Mouse (Mus musculus) embryonic facial prominence, embryonic 15.5 days (tissue): ENCODE data around the gene Pglyrp1. TPM values are rescaled to one million over a fixed set of nuclear protein-coding genes. Genes with fewer than 3 reads are reported as not detected.
A peak's percentile ranks its signal among the peaks of the same experiment; 100 is the strongest.

Source experiments
- ATAC-seq: fragments of 200-750 bp; cut with Nextera tagmentation; 2 replicates; pipeline ENCODE4 v1.8.0; 2017; ENCODE audit warnings: low read depth, moderate TSS enrichment; ENCODE audit not compliant: insufficient number of reproducible peaks, low FRiP score, low TSS enrichment
- H3K27ac ChIP-seq: fragments of 300-500 bp; sonication (generic); replicated peaks from 2 replicates; pipeline ENCODE4 v1.5.1; 2015; ENCODE audit warnings: mild to moderate bottlenecking, inconsistent platforms
- H3K27me3 ChIP-seq: fragments of 300-500 bp; sonication (generic); 2 replicates; pipeline ENCODE4 v1.6.1; 2015; ENCODE audit warnings: inconsistent platforms
- H3K36me3 ChIP-seq: fragments of 300-500 bp; sonication (generic); 2 replicates; pipeline ENCODE4 v1.6.1; 2015; ENCODE audit warnings: mild to moderate bottlenecking, inconsistent platforms
- H3K4me1 ChIP-seq: fragments of 300-500 bp; sonication (generic); 2 replicates; pipeline ENCODE4 v1.6.1; 2015; ENCODE audit warnings: inconsistent platforms
- H3K4me2 ChIP-seq: fragments of 300-500 bp; sonication (generic); replicated peaks from 2 replicates; pipeline ENCODE4 v1.6.1; 2015; ENCODE audit warnings: mild to moderate bottlenecking, inconsistent platforms
- H3K4me3 ChIP-seq: fragments of 300-500 bp; sonication (generic); replicated peaks from 2 replicates; pipeline ENCODE4 v1.5.1; 2015; ENCODE audit warnings: mild to moderate bottlenecking, inconsistent platforms
- H3K9ac ChIP-seq: fragments of 300-500 bp; sonication (generic); 2 replicates; pipeline ENCODE4 v1.6.1; 2015; ENCODE audit warnings: inconsistent platforms
- H3K9me3 ChIP-seq: fragments of 300-500 bp; sonication (generic); replicated peaks from 2 replicates; pipeline ENCODE4 v1.6.1; 2016; ENCODE audit warnings: inconsistent platforms
- WGBS: fragments of 180-500 bp; shearing (Covaris S2); methylation state at CpG from one replicate; pipeline ENCODE4 v1.1.7; 2015; 5-methylcytosine and 5-hydroxymethylcytosine counted together
- polyA plus RNA-seq: library from polyadenylated mRNA; unstranded; fragments of >200 nt; fragmentation: Nextera tagmentation; extraction: Ambion mirVana; gene quantifications from 2 replicates; pipeline ENCODE4 v1.2.1, GENCODE M21; 2015

Pglyrp1 gene
- polyA plus RNA-seq, 1 experiment from 2014 or later, result 16.3 TPM

DNA sequence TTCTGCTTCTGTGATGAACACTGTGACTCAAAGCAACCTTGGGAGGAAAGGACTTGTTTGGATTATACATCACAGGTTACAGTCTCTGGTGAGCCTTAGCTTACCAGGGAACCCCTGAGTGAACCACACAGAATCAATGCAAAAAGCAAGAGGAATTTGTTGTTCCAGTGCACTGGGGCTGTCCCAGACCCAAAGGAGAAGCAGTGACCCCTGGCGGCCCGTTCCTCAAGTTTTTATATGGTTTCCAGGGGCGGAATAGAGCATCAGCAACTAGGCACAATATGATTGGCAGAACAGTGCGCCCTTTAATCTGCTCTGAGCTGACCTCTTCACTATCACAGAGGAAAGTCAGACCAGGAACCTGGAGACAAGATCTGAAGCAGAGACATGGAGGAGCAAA is 45.1 kb downstream of the Pglyrp1 start:
- Histone ChIP-seq H3K4me2 (no peak overlapping the region), H3K27me3 (no peaks in the 10 kb centered on the region; the same call in 1 of the 2 replicates), H3K4me3 (no peak overlapping the region), H3K27ac (no peak overlapping the region), H3K36me3 (no peaks in the 10 kb centered on the region), H3K4me1 (peaks cover 4% of the 10 kb centered on the region; the same call in 1 of the 2 replicates), H3K9me3 (no peaks in the 10 kb centered on the region), H3K9ac (no peak overlapping the region)
- ATAC-seq, result no peak
- WGBS, result 71% methylated on average over 4 of the region's 4 CpGs

DNA sequence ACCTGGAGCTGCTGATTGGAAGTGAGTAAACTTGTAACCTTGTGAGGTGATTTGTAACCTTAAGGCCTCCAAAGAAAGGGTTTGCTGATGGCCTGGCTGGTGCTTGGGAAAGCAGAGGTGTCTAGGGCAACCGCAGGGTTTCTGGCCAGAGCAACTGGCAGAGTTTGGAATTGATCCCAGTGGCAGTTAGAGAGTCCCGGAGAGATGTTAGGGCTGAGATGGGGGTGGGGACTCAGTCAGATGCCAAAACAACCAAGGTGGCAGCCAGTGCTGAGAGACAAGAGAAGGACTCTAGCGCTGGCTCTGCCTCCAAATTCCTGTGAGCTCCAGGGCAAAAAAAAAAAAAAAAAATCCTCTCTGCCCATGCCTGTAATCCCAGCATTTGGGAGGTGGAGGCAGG is 46.8 kb downstream of the Pglyrp1 start:
- no peaks in the 10 kb centered on the region for H3K9me3 ChIP-seq
- no peak for ATAC-seq
- no peak overlapping the region for H3K4me3 ChIP-seq
- H3K27ac ChIP-seq, result no peak overlapping the region
- no peak overlapping the region for H3K4me2 ChIP-seq
- H3K27me3 ChIP-seq, result peaks cover 5% of the 10 kb centered on the region
- H3K36me3 ChIP-seq, result no peaks in the 10 kb centered on the region
- H3K4me1 ChIP-seq, result peaks cover 4% of the 10 kb centered on the region; the same call in 1 of the 2 replicates
- H3K9ac ChIP-seq, result no peak overlapping the region
- 57% methylated on average over 3 of the region's 3 CpGs for WGBS

DNA sequence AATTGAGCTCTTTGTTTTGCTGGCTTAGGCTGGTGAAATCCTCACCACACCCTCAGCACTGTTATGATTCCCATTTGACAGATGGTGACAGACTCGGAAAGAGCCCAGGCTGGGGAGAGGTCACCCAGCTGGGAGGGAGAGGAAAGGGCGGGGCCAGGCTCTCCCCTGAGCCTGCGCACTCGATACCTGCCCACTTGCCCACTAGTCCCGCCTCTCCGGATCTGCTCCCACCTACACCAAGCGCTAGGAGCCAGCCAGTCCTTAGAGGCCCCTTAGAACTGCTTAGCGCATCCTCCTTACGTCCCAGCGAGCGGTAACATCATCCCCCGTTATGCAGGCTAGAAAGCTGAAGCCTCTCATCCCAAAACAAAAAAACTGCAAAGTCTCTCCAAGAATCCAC is 49.9 kb downstream of the Pglyrp1 start:
- Histone ChIP-seq H3K27me3 (peaks cover 33% of the 10 kb centered on the region), H3K27ac (no peak overlapping the region), H3K36me3 (no peaks in the 10 kb centered on the region), H3K4me2 (peak overlapping the region; percentile 22; the same call in 1 of the 2 replicates), H3K4me3 (no peak overlapping the region), H3K4me1 (peaks cover 14% of the 10 kb centered on the region), H3K9me3 (no peaks in the 10 kb centered on the region), H3K9ac (no peak overlapping the region)
- 1% methylated on average over 12 of the region's 12 CpGs for WGBS
- ATAC-seq, result no peak

DNA sequence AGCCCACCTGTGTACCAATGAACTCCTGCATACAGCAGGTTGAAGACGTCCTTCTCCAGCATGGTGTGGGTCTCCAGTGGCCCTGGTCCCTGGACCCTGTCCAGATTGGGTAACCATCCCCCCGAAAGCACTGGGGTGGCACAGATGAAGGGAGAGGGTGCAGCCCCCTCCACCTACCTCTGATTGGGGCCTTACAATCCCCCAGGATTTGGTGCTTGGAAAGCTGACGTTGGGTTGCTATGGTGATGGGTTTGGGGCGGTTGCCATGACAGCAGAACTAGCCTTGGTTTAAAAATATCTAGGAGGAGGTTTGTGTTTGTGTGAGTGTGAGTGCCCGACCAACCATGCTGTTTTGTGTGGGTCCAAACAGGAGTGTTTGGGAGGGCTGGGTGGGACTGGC is 51.7 kb downstream of the Pglyrp1 start:
- 46% methylated on average over 5 of the region's 5 CpGs for WGBS
- H3K27me3 ChIP-seq, result peaks cover 51% of the 10 kb centered on the region
- no peak overlapping the region for H3K4me3 ChIP-seq
- peaks cover 18% of the 10 kb centered on the region for H3K4me1 ChIP-seq
- H3K9me3 ChIP-seq, result no peaks in the 10 kb centered on the region
- H3K36me3 ChIP-seq, result no peaks in the 10 kb centered on the region
- no peak overlapping the region for H3K9ac ChIP-seq
- no peak overlapping the region for H3K27ac ChIP-seq
- no peak overlapping the region for H3K4me2 ChIP-seq
- no peak for ATAC-seq

DNA sequence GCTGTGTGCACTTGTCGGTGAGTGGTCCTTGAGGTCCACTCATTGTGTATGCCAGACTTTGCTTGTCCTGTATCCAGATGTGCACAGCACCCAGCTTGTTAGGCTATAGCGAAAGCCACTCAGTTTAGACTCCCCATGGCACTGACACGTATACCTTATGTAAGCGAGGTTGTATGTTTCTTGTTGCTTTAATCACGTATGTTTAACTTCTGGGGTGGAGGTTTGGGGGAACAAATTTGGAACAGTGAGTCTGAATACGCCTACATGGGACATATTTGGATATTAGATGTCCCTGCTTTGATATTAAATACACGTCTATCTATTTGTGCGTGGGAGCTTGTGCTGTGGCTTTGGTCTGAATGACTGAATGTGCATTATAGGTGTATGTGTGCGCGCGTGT is 52.1 kb downstream of the Pglyrp1 start:
- no peak overlapping the region for H3K4me2 ChIP-seq
- H3K4me3 ChIP-seq, result no peak overlapping the region
- no peaks in the 10 kb centered on the region for H3K36me3 ChIP-seq
- H3K4me1 ChIP-seq, result peaks cover 18% of the 10 kb centered on the region
- H3K9ac ChIP-seq, result no peak overlapping the region
- H3K9me3 ChIP-seq, result no peaks in the 10 kb centered on the region
- H3K27me3 ChIP-seq, result peaks cover 54% of the 10 kb centered on the region
- 68% methylated on average over 11 of the region's 11 CpGs for WGBS
- no peak overlapping the region for H3K27ac ChIP-seq
- no peak for ATAC-seq

DNA sequence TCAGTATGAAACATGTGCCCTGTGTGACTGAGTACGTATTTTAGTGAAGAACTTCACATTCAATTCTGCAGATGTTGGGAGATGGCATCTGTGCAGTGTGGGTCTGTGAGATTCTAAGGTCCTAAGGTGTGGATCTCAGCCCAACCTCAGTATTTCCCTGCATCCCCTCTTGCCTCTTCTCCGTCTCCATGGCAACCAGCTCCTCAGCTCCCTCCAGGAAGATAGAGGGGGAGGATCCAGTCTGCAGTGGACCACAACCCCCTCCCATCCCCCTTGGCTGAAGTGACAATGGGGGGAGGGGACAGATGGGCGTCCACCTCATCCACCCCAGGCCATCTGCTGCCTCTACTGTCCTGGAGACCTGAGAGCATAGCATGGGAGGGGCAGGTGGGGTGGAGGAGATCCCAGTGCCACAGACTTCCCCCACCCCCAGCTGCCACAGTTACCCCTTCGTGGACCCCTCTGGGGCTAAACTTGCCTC is 52.6 kb downstream of the Pglyrp1 start:
- Histone ChIP-seq H3K4me2 (no peak overlapping the region), H3K4me1 (peaks cover 18% of the 10 kb centered on the region), H3K27ac (no peak overlapping the region), H3K27me3 (peaks cover 54% of the 10 kb centered on the region), H3K4me3 (no peak overlapping the region), H3K9ac (no peak overlapping the region), H3K9me3 (no peaks in the 10 kb centered on the region), H3K36me3 (no peaks in the 10 kb centered on the region)
- no peak for ATAC-seq
- WGBS, result 17% methylated on average over 4 of the region's 4 CpGs

DNA sequence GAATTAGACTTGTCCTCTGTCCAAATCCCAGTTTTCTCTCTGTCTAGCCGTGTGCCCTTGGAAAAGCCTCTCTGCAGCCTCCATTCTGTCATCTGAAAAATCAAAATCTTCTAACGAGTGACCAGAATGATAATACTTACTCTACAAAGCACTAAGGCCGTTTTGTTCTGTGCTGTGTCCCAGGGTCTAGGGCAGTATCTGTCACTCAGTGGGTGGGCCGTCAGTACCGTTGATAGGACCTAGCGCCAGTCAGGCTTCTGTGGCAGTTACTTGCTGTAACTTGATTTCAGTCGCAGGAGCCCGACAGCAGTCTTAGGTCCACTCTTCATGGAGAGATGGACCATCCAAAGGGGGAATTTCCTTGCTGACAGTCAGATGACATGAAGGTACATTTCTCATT is 53.2 kb downstream of the Pglyrp1 start:
- WGBS, result 11% methylated on average over 8 of the region's 8 CpGs
- ATAC-seq, result no peak

DNA sequence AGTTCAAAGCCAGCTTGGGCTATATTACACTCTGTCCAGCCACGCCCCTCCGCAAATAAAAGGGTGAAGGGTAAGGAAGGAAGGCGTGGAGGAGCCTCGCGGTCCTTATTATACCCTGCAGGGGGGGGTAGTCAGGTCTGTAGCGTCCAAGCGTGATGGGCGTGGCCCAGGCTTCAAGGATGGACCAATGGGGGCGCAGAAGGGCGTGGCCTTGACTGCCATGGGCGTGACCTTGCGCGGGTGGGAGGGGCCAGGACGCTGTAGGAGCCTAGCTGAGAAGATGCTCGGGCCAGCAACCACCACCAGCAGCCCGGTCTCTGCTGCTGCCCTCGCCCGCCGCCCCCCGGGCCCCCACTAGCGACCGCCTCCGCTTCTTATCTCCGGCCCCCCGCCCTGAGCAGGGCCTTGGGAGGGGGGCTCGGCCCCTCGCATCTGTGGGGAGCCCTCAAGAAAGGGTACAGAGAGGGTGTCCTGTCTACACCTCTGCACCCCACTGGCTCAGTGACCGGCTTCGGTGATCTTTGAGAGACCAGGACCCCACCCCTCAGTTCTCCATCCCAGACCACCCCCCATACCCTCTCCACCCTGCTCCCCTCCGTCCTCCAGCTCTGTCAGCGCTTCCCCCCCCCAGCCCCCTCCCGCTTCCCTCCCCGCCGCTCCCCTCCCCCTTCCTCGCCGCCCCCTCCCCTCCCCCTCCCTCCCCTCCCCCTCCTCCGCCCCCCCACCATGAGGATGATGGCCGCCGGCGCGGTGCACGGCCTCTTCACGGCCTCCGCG is 54.2 kb downstream of the Pglyrp1 start, which contains the start of gene Nova2:
Gene Nova2 (plus strand): TSS at position 727 of the 777 bp plus-strand sequence.
- under 1% methylated on average over 30 of the region's 45 CpGs for WGBS
- H3K4me3 ChIP-seq, result peak within 1 kb of the TSS; percentile 47
- no peaks in the 10 kb centered on the region for H3K36me3 ChIP-seq
- no peaks in the 10 kb centered on the region for H3K9me3 ChIP-seq
- peak within 1 kb of the TSS; percentile 39 for H3K9ac ChIP-seq
- peak; percentile 82 for ATAC-seq
- peaks cover 18% of the 10 kb centered on the region for H3K4me1 ChIP-seq
- H3K4me2 ChIP-seq, result peak within 1 kb of the TSS; percentile 94
- peaks cover 54% of the 10 kb centered on the region for H3K27me3 ChIP-seq
- no peak within 1 kb of the TSS for H3K27ac ChIP-seq

More for the DNA sequence above, 53.2 kb downstream of the Pglyrp1 start:
- Histone ChIP-seq H3K36me3 (no peaks in the 10 kb centered on the region), H3K4me3 (no peak overlapping the region), H3K9me3 (no peaks in the 10 kb centered on the region), H3K27me3 (peaks cover 54% of the 10 kb centered on the region), H3K27ac (no peak overlapping the region), H3K4me2 (no peak overlapping the region), H3K9ac (no peak overlapping the region), H3K4me1 (peaks cover 18% of the 10 kb centered on the region)

DNA sequence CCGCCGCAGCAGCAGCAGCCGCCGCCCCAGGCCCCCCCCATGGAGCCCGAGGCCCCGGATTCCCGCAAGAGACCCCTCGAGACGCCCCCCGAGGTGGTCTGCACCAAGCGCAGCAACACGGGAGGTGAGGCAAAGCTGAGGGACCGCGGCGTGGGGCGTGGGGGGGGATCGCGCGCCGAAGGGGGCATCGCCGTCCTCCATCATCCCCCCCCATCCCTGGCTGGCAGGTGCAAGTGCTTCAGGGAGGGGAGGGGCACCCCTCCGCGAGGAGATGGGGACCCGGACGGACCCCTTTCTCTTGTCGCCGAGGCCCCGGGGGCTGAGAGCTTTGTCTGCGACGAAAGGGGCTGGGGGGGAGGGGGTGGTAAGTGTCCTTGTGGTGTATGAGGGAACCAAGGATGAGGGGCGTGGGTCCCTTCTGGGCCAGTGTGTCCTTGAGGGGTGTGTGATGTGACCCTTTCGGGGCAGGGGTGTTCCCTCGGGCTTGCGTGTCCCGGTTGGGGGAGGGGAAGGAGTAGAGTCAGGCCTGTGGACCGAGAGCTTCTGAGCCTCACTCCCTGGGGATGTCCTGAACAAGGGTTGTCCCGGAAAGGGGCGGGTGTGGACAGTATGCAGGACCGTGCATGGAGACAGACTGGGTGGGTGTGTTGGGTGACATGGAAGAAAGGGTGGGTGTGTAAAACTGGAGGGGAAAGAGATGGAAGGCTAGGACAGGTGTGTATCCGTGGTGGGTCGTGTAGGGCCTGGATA is 55.1 kb downstream of the Pglyrp1 start:
- Histone ChIP-seq H3K9me3 (no peaks in the 10 kb centered on the region), H3K27me3 (peaks cover 54% of the 10 kb centered on the region), H3K4me1 (peaks cover 15% of the 10 kb centered on the region), H3K36me3 (no peaks in the 10 kb centered on the region), H3K9ac (peak overlapping the region; percentile 39), H3K27ac (no peak overlapping the region), H3K4me3 (peak overlapping the region; percentile 47), H3K4me2 (peak overlapping the region; percentile 94)
- 2% methylated on average over 37 of the region's 42 CpGs for WGBS
- ATAC-seq, result peak; percentile 41; the same call in 1 of the 2 replicates

DNA sequence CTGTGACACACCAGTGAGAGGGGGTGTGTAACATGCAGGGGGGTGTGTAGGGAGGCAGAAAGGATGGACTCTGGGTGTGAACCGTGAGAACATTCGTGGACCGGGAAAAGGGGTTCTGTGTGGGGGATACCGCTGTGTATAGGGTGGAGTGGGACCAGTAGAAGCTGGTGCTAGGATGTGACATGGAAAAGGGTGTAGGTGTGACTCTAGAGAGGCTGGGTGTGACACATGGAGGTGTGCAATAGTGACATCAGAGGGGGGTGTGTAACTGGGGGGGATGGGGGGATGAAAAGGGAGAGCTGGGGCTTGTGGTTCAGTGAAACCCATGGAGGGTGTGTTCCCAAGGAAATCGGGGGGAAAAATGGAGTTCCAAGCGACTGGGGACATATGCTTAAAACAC is 55.8 kb downstream of the Pglyrp1 start:
- ATAC-seq, result no peak
- H3K9ac ChIP-seq, result no peak overlapping the region
- peak overlapping the region; percentile 47 for H3K4me3 ChIP-seq
- H3K4me1 ChIP-seq, result peaks cover 14% of the 10 kb centered on the region
- H3K36me3 ChIP-seq, result no peaks in the 10 kb centered on the region
- no peak overlapping the region for H3K27ac ChIP-seq
- peaks cover 54% of the 10 kb centered on the region for H3K27me3 ChIP-seq
- H3K9me3 ChIP-seq, result no peaks in the 10 kb centered on the region
- H3K4me2 ChIP-seq, result peak overlapping the region; percentile 94; the same call in 1 of the 2 replicates
- 48% methylated on average over 6 of the region's 6 CpGs for whole genome bisulfite sequencing

DNA sequence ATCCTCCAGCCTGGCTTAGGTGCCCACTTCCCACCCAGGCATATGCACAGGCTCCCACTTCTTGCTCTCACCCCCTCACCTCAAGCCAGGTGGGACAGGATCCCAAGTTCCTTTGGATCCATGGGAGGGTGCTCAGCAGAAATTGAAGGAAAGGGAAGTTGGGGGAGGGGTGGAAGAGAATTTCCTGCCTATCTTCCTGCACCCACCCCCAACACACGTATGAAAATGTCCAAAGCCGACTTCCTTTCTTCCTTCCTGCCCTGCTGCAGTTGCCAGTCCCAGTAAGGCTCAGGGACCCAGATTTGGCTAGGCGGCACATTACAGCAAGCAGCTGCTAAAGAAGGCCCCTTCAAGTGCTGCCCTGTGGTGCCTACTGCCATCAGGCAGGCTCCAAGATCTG is 56.6 kb downstream of the Pglyrp1 start:
- no peaks in the 10 kb centered on the region for H3K36me3 ChIP-seq
- no peaks in the 10 kb centered on the region for H3K9me3 ChIP-seq
- ATAC-seq, result no peak
- no peak overlapping the region for H3K4me2 ChIP-seq
- peaks cover 51% of the 10 kb centered on the region for H3K27me3 ChIP-seq
- H3K9ac ChIP-seq, result no peak overlapping the region
- WGBS, result 32% methylated on average over 3 of the region's 3 CpGs
- no peak overlapping the region for H3K27ac ChIP-seq
- peaks cover 14% of the 10 kb centered on the region for H3K4me1 ChIP-seq
- no peak overlapping the region for H3K4me3 ChIP-seq
